Mouse (Mus musculus) E14TG2a.4 (cell line): ENCODE results near the gene G430095P16Rik.

Experiments used
- CTCF ChIP-seq: conservative IDR thresholded peaks from 2 replicates; pipeline ENCODE4 v1.5.1; 2014; ENCODE audit warnings: low read length
- NANOG ChIP-seq: IDR thresholded peaks from 2 replicates; pipeline ENCODE4 v1.6.1; 2014; ENCODE audit warnings: borderline replicate concordance, low read length, mixed read lengths
- POU5F1 ChIP-seq: IDR thresholded peaks from 2 replicates; pipeline ENCODE4 v1.6.1; 2014; ENCODE audit warnings: low read length, borderline replicate concordance

GRCm38 (mm10) chr8:84698929-84699401 is 23.8 kb upstream of the G430095P16Rik start:
- TF ChIP-seq CTCF (no peak), POU5F1 (no peak), NANOG (no peak)
